Mouse (Mus musculus) G1E-ER4 (cell line): Measurements from ENCODE around the gene Olfr412. TPM values are rescaled to one million over a fixed set of nuclear protein-coding genes. Genes with fewer than 3 reads are reported as not detected.

Experiments used
- GATA1 ChIP-seq: IDR thresholded peaks from one replicate; pipeline ENCODE4 v1.8.0; 2012; ENCODE audit warnings: low read length, inconsistent platforms
- polyA plus RNA-seq: library from polyadenylated mRNA; stranded (reverse); fragments of >175 nt; gene quantifications from 2 replicates; pipeline ENCODE4 v1.2.3, GENCODE M21; 2012

Gene Olfr412
- polyA plus RNA-seq: not detected in 2 replicates

- no peak for TF ChIP-seq GATA1
Measured at GRCm38 (mm10) chr11:74361769-74362168, at the start of gene Olfr412. Gene Olfr412, plus strand, starts transcription at chr11:74362069.

- TF ChIP-seq GATA1: no peak
Measured at GRCm38 (mm10) chr11:74326044-74326443, 35.8 kb upstream of the Olfr412 start.

- no peak for TF ChIP-seq GATA1
Measured at GRCm38 (mm10) chr11:74328781-74329180, 33.1 kb upstream of the Olfr412 start.

GRCm38 (mm10) chr11:74337931-74338330 is 23.9 kb upstream of the Olfr412 start, which contains the start of gene Olfr410:
Gene Olfr410, minus strand, starts transcription at chr11:74338031.
- TF ChIP-seq GATA1: no peak

GRCm38 (mm10) chr11:74352550-74352949 is 9.3 kb upstream of the Olfr412 start, which contains the start of gene Olfr411:
Gene Olfr411, minus strand, starts transcription at chr11:74352650.
- no peak for TF ChIP-seq GATA1

- TF ChIP-seq GATA1: no peak
Measured at GRCm38 (mm10) chr11:74371393-74372100, 9.7 kb downstream of the Olfr412 start.

- TF ChIP-seq GATA1: no peak
Measured at GRCm38 (mm10) chr11:74376847-74377246, 15.0 kb downstream of the Olfr412 start.

- no peak for TF ChIP-seq GATA1
Measured at GRCm38 (mm10) chr11:74379166-74379873, 17.5 kb downstream of the Olfr412 start.

- no peak for TF ChIP-seq GATA1
Measured at GRCm38 (mm10) chr11:74385674-74386073, 23.8 kb downstream of the Olfr412 start.

- TF ChIP-seq GATA1: no peak
Measured at GRCm38 (mm10) chr11:74387203-74387602, 25.3 kb downstream of the Olfr412 start.

- no peak for TF ChIP-seq GATA1
Measured at GRCm38 (mm10) chr11:74391899-74392298, 30.0 kb downstream of the Olfr412 start.

GRCm38 (mm10) chr11:74392903-74393302 is 31.0 kb downstream of the Olfr412 start:
- TF ChIP-seq GATA1: no peak

- no peak for TF ChIP-seq GATA1
Measured at GRCm38 (mm10) chr11:74393489-74393888, 31.6 kb downstream of the Olfr412 start.

GRCm38 (mm10) chr11:74395583-74395982 is 33.7 kb downstream of the Olfr412 start:
- TF ChIP-seq GATA1: no peak

- TF ChIP-seq GATA1: no peak
Measured at GRCm38 (mm10) chr11:74402126-74402525, 40.3 kb downstream of the Olfr412 start.

- TF ChIP-seq GATA1: no peak
Measured at GRCm38 (mm10) chr11:74404216-74404615, 42.3 kb downstream of the Olfr412 start.

- TF ChIP-seq GATA1: no peak
Measured at GRCm38 (mm10) chr11:74405201-74405600, 43.3 kb downstream of the Olfr412 start.
